Mouse (Mus musculus) adrenal gland, adult 18-20 months (tissue): ENCODE results near the gene Per1. TPM values are rescaled to one million over a fixed set of nuclear protein-coding genes. Genes with fewer than 3 reads are reported as not detected.

Experiments used
- DNase-seq, 2 experiments: peaks; one replicate each; pipeline ENCODE4 v3.0.0; 2021 to 2022; ENCODE audit warnings: low spot score in 2 of 2
- total RNA-seq, 2 experiments: library from RNA; stranded (reverse); gene quantifications; 1 replicate in 1 of 2; 2 replicates in 1 of 2; pipeline ENCODE4 v1.2.3; 2021

Per1 gene
- total RNA-seq, 2 experiments from 2014 or later, result 66.6 to 77.7 TPM

GRCm38 (mm10) chr11:69110319-69111046, 15.5 kb downstream of the Per1 start:
- DNase-seq, result peak; percentile 95

DNA sequence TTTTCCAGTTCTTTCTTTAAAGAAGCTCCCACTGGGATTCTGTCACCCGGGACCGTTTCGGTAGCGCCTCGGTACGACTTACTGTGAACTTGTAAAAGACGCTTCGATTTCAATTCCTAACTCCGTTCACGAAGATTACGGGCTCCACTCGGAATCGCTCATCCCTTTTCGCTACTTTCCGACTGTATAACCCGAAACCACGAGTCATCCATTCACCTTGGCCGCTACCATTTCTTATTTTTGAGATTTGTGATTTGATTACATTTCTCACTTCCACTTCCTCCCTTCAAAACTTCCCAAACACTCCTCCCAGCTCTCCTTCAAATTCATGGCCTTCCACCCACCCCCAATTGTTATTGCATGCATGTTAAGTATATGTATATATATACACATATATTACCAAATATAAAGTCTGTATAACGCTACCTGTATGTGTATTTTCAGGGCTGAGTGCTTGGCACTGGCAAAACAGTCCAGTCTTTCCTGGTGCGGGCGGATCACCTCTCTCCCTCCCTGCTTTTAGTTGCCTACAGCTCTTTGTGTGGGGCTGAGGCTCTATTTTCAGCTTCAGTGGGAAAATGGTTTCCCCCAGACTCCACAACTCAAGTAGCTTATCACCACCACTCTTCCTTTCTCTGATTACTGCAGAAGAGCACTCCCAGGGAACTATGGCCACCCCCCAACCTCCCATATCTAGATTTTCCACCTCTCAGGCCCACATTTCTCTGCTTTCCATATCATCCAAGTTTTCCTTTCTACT, 16.2 kb downstream of the Per1 start:
- DNase-seq, result no peak

DNA sequence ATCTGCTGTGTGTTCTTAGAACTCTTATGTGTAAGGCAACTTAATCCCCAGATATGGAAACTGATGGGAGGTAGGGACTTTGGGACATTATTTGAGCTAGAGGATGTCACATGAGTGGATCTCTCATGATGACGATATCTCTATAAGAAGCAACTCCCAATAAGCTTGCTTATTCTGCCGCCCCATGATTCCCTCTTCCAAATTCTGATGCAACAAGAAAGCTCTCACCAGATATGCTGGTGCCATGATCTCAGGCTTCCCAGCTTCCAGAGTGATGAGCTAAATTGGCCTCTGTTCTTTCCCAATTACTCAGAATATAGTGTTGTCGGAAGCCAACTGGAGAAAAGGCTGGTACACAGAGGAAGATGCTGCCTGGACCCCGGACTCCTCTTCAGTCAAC, 16.8 kb downstream of the Per1 start:
- DNase-seq, result no peak

GRCm38 (mm10) chr11:69114018-69114417, 19.0 kb downstream of the Per1 start:
- DNase-seq, result no peak

DNA sequence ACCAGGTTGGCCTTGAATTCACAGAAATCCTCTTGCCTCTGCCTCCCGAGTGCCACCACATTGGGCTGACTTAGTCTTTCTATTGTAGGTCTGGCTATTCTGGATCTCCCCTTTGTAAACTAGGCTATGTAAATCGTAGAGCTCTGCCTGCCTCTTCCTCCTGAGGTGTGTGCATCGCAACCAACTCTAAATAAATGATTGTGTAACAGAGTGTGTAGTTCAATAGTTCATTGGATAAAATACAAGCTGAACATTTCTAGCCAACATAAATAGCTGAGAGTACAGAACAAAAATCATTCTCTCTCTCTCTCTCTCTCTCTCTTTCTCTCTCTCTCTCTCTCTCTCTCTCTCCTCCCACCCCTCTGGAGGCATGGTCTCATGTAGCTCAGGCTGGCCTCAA, 19.6 kb downstream of the Per1 start:
- DNase-seq, result no peak

DNA sequence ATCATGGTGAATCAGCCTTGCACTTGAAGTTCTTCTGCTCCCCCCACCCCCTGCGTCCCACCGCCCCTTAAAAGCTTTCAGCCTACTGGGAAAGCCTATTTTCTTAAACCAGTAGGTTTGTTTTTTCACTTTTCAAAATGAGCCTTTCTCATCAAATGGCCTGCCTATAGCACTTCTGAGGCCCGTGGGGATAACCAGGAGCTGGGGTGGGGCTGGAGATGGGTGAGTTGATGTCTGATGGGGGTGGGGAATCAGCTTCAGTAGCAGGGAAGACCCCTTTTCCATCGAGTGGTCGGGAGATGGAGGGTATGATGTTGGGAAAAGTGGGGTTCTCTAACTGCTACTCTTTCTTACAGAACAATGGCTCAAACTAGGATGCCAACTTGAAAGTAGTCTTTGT, 21.8 kb downstream of the Per1 start:
- no peak for DNase-seq

GRCm38 (mm10) chr11:69117737-69118695, 23.0 kb downstream of the Per1 start:
- peak; percentile 69 to 74 for DNase-seq

- DNase-seq, result peak; percentile 91 to 98
Measured at GRCm38 (mm10) chr11:69118765-69119164, 23.7 kb downstream of the Per1 start.

DNA sequence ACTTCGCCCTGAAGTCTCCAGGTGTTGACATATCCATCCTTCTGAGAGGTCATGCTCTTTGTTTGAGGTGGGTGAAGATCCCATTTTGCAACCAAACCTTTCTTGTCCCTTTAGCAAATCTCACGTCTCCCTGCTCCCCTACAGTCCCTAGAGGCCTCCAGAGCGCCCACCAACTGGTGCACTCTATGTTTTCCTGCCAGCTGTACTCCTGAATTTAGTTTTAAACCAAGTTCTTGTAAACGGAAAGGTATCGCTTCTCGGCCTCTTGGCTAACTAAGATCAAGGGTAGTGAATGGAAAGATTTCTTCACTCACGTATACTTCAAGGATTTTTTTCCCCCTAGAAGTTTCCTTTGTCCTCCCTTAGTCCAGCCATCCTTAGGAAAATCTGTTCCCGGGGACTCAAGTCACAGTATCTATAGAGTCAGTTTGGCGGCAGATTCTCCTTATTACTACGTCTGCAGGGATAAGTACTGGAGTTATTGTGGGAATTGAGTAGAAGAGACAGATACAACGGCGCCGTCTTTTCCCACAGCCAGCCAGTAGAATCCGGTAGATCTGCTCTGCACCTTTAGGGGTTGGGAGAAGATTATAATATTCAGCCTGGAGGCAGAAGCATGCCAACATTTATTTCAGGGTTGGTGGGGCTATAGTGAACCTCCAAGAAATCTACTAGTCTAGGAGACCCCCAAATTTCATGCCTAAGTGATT, 24.6 kb downstream of the Per1 start:
- DNase-seq, result peak in 1 of 2 experiments; percentile 19

DNA sequence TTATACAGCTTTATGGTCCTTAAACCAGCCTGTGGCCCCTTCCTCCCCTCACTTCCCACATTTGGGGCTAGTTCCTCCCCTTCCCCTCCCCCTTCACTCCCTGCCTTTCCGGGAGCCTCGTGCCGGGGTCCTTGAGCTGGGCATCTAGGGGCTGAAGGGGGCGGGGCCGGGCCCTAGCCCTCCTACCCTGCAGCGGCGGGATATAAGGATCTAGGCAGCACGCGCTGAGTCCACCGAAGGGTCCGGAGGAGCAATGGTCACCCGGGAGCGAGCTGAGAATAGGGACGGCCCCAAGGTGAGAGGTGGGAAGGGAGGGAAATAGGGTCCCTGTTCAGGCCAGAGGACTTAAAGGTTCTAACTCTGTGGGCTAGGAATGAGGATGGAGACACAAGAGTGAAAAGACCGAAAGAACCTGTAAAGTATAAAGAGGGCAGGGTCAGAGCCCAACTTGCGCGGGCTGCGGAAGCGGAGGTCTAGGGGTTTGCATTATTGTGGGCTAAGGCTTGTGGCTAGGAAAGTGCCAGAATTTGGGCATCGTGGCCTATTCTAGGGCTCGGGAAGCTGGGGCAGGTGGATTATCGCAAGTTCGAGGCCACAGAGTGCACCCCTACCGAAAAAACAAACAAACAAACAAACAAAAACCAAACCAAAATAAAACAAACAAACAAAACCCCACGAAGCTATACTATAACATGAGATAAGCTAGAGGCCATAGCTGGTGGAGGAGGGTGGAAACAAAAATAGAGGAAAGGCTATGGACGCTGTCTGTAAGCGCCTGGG, 25.4 kb downstream of the Per1 start, which contains the start of gene Hes7:
Gene Hes7, plus strand, starts transcription at position 184 of the 780 bp plus-strand sequence.
- DNase-seq, result no peak

DNA sequence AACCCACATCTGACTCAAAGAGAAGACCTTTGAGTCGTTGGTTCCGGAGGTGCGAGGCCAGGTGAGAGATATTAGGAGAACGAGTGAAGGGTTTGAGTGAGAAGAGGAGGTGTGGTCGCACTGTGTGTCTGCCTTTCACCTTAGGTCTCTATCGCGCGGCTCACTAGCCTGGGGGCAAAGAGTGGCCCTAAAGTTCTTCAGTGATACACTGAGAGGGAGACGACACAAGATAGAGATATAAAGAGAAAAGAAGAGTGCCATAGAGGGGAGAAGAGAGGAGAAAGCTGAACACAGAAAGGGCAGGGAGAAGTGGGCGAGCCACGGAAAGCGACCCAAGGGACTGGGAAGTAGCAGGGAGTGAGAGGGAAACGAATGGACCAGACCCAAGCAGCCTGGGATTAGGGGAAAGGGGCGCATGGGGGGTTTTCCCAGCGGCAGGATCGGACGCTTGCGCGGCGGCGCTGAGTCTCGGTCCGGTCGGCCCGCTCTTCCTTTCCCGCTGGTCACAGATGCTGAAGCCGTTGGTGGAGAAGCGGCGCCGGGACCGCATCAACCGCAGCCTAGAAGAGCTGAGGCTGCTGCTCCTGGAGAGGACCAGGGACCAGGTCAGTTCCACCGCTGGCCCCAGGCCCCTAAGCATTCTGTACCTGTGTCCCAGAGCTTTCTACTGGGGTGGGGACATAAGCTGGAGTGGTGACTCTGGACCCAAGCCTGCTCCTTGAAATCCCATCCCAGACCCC, 26.2 kb downstream of the Per1 start:
- DNase-seq, result peak in 1 of 2 experiments; percentile 47

- no peak for DNase-seq
Measured at GRCm38 (mm10) chr11:69121741-69122335, 26.8 kb downstream of the Per1 start.

DNA sequence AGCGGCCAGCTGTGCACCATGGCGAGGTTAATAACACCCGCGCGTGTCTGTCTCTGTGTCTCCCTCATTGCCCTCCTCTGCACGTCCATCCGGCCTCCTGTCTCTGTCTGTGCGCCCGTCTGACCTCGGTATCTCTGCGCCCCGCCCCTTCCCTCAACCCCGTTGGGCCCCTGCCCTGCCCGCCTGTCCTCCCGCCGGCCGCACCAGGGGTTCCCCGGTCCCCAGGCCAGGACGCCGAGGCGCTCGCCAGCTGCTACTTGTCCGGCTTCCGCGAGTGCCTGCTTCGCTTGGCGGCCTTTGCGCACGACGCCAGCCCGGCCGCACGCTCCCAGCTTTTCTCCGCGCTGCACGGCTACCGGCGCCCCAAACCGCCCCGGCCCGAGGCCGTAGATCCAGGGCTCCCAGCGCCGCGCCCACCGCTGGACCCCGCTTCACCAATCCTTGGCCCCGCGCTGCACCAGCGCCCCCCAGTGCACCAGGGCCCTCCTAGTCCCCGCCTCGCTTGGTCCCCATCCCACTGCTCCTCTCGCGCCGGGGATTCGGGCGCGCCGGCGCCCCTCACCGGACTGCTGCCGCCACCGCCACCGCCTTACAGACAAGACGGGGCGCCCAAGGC, 27.4 kb downstream of the Per1 start, which contains the start of gene 9130213A22Rik:
Gene 9130213A22Rik, minus strand, starts transcription at position 254 of the 616 bp plus-strand sequence.
- DNase-seq, result peak; percentile 86

DNA sequence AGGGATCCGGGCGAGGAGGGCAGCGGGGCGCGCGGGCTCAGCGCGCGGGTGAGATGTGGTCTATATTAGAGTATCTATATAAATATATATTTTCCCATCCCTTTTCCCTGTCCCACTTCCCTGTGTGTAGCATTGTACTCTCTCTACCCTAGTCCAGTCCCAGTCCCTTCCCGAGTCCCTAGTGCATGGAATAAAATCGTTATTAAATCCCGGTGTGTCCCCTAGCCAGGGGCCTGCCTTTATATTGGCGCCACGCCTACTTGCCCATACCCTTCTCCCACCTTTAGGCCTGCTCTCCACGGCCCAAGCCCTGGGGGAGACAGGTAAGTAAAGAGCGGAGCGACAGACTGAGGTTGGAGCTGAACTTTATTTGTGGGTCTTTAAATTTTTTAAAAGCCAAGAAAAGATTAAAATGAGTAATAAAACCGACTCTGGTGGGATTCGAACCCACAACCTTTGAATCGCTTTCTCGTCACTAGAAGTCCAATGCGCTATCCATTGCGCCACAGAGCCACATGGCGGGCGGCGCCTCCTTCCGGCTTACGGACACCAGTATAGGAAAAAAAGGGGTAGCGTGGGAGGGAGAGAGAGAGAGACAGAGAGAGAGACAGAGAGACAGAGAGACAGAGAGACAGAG, 28.2 kb downstream of the Per1 start:
- DNase-seq, result peak; percentile 86 to 93

- DNase-seq, result peak; percentile 93 to 95
Measured at GRCm38 (mm10) chr11:69123693-69124497, 28.9 kb downstream of the Per1 start.

- peak; percentile 61 to 62 for DNase-seq
Measured at GRCm38 (mm10) chr11:69124498-69124847, 29.5 kb downstream of the Per1 start.
